Mouse (Mus musculus): Measurements from ENCODE around the gene Gm6882.
"Not testable (repeated sequence)": the region's sequence is repeated elsewhere in the genome, so short reads cannot be mapped to it uniquely, and the experiment has no call there.

The Gm6882 gene

GRCm38 (mm10) chr7:21432645-21433044 is at the start of gene Gm6882:
Gene Gm6882, minus strand, starts transcription at chr7:21432745.
- not testable (repeated sequence) for DNase-seq
